Mouse (Mus musculus): ENCODE measurements around the gene Scarf2.

DNA sequence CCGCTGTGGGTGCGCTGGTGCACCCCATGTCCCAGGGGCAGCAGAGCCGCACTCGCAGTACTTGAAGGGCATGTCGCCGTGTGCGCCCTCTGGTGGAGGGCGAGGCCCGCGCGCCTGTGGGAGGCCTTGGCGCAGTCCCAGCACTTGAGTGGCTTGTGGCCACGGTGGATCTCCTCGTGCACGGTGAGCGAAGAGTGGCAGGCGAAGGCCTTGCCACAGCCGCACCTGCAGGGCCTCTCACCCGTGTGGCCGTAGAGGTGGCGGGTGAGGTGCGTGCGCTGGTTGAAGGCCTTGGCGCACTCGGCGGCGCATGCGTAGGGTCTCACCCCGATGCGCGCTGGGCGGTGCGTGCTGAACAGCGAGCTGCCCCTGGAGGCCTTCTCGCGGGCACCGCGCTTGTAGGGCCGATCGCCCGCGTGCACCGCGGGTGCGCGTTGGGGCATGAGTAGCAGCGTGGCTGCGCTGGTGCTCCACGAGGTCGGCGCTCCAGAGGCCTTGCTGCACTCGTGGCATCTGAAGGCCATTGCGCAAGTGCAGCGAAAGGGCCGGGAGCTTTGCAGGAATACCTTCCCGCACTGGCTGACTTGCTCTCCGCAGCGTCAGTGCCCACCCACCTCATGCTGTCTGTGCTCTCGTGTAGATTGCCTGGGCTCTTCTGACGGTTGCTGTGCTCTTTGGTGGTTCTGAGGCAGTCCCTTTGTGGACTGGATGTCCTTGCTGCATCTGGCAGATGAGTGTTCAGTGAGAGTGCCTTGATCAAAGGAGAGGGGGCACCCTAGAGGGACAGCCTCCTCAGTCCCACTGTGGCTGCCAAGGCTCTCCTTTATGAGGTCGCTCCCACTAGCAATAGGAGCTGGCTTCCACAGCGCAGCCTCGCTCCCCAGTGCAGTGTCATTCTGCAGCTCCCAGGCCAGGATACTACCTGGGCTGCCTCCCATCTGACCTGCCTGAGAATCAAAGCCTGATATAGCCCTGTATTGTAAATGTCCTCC, 18.6 kb downstream of the Scarf2 start:
- peak; percentile 22; the same call in 1 of the 2 replicates for TF ChIP-seq CTCF (conservative IDR thresholded peaks at IDR 0.05; ENCODE audit: low read length)
- TF ChIP-seq NANOG (IDR thresholded peaks at IDR 0.05; ENCODE audit: borderline replicate concordance, low read length): no peak
- no peak for TF ChIP-seq POU5F1 (IDR thresholded peaks at IDR 0.05; ENCODE audit: borderline replicate concordance, low read length)
